Mouse (Mus musculus): ENCODE measurements at regions not wholly inside any gene's neighbourhood (a gene's known extent, or its start where the extent isn't known, plus 50 kb on each side); places are given as distances from the start of the nearest gene placed in this dataset.

DNA sequence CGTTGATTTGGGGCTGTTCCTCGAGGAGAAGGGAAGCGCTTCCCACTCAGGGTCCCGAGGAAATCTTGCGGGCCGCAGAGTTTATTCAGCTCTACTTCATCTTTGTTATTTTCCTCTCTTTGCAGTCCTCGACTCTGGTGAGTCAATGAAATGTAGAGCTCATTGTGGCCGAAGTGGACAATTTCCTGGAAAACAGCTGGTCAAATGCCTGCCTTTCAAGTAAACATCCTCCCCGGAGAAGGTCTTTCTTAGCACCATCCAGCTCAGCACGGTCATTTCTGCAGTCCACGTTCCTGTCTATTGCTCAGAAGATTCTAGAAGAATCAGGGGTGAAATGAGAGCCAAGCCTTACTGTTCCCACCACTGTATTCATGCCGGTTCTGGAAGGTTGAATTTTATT, 133.0 kb downstream of the Bcas1 start:
- no peak for DNase-seq (ENCODE audit: low spot score)

DNA sequence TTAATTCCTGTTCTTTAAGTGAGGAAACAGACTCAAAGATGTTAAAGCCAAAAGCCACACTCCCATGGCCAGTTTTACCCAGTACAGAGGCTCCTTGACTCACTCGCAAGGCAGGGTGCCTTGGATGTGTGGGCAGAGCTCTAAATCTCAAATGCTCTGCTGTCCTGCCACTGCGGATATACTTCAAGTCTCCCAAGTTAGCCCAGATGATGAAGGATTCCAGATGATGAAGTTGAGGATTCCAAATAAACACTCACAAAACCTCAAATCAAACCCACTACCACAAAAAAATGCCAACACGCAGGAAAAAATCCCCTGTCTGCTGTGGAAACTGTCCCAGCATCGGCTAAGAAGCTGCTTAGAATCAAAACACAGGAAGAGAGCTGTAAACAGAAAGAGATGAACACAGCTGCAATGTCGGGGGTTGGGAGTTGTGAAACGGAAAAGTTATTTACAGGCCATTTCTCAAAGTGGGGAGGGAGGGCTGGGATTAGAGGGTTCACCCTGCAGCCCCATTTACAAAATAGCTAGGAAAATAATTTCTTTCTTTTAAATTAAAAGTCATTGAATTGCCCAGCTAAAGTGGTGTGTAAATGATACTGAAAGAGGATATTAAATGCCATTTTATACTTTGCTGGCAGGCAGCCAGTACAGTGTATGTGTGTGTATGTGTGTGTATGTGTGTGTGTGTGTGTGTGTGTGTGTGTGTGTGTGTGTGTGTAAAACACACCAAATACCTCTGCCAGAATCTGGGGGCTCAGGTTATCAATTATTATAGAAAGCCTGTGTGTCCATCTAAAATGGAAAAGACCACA, 135.6 kb downstream of the Bcas1 start:
- no peak for DNase-seq (ENCODE audit: low spot score)

DNA sequence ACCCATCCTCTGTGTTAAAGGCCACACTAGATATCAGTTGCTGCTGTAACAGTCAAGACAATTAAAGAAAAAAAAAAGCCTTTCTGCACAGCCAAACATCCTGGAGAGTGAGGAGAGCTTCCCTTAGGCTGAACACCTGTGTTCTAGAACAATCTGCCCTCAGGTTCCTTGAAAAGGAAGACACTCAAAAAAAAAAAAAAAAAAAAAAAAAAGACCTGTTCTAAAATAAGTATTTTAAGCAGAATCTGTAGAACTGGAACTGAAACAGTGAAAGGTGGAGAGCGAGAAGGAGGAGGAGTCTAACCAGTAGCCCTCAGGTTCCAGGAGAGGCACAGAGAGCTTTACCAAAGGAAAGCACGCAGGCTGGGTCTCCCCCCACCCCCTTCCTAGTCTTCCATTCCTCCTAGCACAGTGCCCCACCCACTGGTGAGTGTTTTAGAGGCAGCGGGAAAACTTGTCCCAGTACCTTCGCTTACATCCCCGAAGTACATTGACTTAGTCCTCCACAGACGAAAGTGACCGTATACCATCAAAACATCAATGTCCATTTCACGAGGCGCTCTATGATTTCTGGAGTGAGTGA, 138.2 kb downstream of the Bcas1 start:
- no peak for DNase-seq (ENCODE audit: low spot score)

DNA sequence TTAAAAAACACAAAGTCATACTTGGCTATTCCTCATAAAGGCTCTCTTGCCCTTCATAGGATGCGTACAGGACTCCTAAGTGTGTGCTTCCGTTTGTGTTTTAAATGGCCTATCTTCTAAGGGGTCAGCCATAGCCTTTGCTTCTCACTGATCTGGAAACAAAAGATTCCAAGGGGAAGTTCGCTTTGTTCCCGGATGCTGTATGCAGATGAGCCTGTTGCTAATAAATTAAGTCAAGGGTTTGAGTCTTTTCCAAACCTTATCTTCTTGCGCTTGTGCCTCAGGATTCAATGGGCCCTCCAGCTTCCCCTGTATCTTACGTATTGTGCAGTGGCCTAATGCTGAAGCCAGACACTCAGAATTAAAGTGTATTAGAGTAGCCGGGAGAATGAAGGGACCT, 138.9 kb downstream of the Bcas1 start:
- DNase-seq (ENCODE audit: low spot score), result no peak

DNA sequence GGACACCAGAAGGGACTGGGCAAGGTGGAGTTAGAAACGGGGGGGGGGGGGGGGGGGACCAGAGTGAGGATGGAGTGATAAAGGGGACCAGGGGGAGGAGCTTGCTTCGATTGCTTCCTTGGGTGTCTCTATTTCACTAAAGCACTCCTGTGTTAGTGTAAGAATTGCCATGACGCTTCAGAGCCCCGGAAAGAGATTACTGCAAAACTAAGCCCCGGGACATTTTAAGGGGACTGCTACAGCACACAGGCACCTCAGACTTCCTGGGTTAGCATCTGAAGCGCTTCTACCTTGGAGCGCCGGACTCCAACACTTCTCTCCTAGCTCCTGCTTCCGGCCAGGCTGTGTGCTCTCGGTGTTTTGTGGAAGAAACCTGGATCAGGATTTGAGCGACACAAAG, 139.4 kb downstream of the Bcas1 start:
- no peak for DNase-seq (ENCODE audit: low spot score)

DNA sequence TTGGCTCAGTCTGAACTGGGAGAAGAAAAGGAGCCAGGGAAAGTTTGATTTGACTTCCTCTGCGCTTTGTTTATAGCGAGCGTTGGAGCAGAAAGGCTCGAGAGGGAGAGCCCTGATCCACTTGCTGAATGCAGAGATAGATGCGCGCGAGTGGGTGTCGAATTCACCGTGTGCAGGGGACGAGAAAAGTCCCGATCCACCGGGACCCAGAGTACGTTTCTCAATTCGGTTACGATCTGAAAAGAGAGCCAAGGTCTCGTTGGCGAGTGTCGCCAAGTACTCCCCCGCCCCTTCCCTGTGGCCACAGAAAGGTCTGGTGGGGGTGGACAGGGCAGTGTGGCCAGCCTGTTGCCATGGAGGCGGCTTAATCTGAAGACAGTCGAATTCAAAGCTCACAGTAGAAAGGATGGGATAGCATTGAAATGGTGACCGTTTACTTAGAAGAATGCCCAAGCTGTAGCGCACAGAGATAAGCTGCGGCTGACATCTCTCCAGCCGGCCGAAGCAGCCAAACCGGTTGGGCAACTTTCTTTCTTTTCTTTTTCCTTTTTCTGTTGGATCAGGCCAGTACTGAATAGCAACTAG, 139.5 kb upstream of the Zfp217 start:
- peak; percentile 47 for DNase-seq (ENCODE audit: low spot score)

DNA sequence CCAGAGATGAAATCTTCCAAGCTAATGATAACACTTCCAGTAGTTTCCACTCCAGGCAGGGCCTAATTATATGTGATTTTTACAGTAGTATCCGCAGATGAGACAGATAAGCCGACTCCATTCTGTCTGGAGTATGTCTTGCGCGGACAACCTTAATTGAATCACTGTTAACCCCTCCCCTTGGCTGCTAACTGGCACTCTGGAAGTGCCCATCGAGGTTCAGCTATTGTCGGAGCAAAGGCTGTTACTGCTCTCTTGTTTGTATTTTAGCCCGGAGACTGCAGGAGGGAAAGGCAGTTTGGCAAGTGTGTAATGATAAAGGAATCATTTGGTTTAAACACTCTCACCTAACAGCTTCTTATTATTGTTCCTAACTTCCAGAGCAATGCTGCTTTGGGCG, 138.9 kb upstream of the Zfp217 start:
- peak; percentile 9 for DNase-seq (ENCODE audit: low spot score)

DNA sequence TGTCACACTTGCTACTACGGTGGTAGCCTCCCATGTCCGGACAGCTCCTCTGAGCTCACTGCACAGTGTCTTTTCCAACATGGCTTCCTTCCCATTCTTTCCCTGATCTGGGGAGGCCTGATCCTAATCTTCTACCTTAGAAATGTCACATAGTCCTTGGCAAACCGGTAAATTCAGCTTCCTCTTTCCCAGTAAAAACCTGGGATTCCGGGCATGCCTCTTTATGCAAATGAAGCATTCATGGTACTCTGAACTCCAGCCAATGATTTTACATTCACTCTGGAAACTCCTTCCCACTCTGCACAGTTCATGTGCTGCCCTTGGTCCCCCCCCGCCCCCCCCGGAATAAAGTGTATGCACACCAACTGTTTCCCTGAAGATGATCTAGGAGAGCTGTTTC, 134.6 kb upstream of the Zfp217 start:
- DNase-seq (ENCODE audit: low spot score), result no peak

DNA sequence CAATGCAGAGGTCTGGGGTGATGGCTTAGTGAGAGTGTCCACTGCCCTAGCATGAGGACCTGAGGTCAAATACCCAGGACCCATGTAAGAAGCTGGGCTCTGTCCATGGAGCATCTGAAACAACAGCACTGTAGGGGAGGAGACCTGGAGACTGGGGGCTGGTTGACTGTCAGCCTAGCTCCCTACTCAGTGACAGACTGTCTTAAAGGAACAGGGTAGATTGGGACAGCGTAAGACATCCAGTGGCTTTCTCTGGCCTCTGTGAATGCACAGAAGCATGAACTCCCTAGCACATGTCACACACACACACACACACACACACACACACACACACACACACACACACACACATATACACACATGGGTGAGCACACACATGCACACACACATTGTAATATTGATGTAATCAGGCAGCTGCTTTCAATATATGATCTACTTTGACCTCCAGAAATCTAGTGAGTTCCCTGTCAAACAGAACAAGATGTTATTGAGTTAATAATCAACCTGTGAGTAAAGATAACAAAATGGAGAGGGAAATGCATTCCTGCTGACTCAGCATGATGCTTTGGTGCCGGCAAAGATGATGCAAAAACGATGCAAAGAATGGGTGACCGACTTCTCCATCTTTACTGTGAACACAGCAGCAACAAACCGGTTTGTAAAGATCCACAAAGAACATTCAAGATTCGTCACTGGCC, 133.6 kb upstream of the Zfp217 start:
- no peak for DNase-seq (ENCODE audit: low spot score)

DNA sequence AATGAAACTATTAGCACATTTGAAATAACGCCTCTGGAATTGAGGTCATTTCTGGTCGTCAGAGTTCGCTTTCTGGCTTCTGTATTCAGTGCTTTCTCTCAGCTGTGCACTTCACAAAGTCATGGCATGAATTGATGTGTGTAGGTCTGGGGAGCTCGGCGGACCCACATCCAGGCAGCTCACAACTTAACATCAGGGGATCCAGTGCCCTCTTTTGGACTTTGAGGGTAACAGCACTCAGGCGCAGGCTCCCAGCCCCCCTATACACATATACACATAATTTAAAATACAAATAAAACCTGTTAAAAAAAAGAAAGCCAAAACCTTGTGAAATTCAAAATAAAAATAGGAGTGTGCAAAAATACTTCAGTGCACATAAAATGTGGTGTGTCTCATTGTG, 132.8 kb upstream of the Zfp217 start:
- DNase-seq (ENCODE audit: low spot score), result no peak

DNA sequence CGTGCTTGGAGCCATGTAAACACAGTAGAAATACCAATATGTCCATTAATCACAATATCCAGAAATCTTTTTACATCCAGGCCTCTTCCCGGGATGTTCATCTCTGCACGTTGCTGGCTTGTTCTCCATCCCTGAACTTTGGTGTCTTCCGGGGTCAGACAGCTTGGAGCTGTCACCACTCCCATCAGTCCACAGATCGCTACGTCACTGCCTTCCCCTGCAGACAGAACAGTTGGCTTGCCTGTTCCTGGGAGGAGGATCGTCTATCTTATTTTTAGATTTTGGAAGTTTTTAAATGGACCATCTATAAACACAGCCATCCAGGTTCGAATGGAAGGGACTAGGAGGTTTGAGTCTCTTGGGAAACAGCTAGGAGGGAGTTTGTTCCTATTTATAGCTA, 130.0 kb upstream of the Zfp217 start:
- no peak for DNase-seq (ENCODE audit: low spot score)

DNA sequence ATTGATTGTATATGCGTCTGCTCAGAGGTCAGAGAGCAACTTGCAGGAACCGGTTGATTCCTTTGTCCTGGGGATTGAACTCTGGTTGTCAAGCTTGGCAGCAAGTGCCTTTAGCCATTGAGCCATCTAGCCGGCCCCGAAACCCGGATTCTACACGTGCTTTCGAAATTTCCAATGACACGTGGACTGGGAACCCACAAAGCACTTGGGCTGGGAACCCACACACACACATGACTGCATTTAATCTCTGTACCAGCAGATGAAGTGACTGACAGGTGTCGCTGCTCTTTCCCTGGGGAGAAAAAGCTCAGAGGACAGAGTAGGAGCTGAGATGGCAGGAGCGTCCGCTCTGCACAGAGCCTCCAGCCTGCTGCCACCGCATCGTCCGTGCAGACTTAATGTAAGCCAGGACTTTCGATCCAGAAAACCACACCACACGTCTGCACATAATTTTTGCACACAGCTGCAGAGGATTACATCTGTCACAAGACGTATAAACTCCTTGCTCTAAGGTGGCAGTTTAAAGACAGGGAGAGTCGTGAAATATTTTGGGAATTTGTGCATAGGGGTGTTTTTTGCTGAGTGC, 129.4 kb upstream of the Zfp217 start:
- no peak for DNase-seq (ENCODE audit: low spot score)

DNA sequence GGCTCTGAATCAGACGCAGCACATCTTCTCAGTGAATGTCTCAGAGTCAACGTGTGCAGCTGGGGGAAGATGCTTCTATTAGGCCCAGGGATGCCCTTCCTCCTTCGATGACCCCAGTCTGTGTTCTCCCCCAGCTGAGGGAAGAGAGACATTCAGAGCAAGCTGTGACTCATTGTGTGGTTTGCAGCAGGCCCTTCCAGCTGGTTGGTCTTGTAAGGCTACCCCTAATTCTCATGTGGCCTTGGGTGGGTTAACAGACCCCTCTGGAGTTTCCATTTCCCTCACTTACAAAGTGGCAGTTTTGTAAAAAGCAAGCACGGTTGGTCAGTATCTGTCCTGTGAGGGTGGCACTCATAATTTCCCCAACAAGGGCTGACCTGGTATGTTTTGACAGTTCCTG, 127.8 kb upstream of the Zfp217 start:
- no peak for DNase-seq (ENCODE audit: low spot score)

DNA sequence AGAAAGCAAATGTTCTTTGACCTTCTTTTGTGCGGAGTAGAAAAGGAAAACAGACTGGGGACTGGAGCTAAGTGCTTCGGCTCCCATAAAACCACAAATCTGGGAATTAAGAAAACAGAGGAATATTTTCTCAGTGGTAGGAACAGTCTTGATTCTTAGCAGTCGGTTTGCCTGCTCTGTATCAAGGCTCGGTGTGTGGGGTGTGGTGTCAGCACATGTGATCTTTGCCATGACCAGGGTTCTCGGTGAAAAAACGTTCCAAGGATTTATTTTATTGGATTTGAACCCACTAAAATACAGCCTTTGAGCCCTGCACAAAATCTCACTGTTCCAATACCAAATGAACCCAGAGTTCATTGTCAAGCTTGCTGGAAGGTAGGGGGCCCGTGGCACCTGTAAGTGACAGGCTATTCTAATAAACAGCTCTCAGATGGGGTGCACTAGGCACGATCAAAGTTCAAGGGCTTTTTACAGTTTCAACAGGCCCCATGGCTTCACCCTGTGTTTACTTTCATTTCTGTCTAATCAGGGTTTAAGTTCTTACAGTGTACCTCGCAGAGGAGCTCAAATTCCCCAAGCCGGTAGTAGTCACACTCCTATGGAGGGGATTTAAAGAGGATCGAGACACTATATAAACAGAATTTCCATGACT, 122.1 kb upstream of the Zfp217 start:
- no peak for DNase-seq (ENCODE audit: low spot score)

DNA sequence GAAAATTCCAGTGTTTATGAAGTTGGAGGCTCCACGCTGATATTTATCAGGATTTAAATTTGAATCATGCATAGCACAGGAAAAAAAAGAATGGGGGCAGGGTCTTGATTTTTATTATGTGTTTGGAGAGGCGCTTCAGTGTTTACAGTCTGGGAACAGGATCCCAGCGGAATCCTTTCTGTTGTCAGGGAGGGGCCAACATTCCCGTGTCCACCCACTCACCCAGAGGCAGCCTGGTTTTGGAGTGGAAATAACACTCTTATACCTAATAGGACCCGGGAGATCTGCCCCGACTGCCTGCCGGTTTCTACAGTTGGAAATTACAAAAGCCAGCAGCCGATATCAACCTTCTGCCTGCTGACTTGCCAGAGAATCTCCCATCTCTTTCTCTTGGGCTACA, 120.2 kb upstream of the Zfp217 start:
- no peak for DNase-seq (ENCODE audit: low spot score)

DNA sequence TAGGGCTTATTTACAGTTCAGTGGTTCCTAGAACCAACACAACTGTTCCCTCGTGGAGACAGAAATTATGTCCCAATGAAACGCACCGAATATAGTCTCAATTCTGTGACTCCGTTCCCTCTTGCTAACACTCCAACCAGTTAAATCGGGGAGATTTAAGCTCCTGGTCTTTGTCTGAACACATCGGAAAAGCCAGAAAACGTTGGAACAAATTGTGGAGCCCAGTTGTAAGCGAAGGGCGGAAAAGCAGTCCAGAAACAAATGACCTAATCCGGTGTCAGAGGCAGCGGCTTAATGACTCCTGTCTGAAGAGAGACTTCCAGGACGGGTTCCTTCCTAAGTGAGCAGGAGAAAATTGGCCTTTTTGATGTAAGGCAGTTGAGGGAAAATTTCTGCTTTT, 119.2 kb upstream of the Zfp217 start:
- peak; percentile 33 for DNase-seq (ENCODE audit: low spot score)

DNA sequence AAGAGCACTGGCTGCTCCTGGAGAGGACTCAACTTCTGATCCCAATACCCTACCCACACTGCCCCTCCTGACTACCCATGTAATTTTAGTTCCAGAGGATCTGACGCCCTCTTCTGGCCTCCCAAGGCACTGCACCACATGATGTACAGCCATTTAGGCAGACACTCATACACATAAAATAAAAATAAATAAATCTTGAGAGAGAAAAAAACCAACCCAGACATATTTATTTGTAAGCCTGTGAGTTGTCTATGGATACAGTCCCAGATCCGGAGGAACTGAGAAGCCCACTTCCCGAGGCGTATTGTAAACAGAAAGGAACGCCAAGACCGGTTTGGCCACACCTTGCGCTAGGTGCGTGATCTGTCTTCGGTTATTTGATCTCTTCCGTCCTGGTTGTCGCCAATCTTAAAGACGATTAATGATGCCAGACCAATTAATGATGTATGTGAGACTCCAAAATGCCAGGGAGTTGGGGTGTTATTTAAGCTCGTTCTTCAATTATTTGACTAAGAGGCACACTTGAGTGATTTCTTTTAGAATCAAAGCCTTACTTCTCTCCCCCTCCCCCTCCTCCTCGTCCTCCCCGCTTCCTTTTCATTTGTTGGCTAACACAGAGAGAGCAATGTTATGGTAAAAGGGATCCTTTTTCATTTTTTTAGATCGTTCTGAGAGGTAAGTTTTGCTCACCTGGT, 118.7 kb upstream of the Zfp217 start:
- DNase-seq (ENCODE audit: low spot score), result no peak

DNA sequence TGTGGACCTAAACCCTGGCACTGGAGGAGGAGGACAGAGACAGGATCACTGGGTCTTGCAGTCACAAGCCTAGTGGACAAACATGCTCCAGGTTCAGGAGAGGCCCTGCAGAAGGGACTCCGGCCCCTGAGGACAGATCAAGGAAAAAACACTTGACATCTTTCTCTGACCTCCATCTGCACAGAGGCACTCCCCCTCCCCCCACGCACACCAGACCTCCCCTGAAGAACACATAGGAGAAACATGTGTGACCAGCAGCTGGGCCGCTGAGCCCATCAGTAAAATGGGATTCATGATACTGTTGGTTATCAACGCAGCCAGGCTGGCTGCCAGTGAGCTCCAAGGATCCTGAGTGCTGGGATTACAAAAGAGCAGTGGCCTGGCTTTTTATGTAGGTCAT, 115.7 kb upstream of the Zfp217 start:
- no peak for DNase-seq (ENCODE audit: low spot score)

DNA sequence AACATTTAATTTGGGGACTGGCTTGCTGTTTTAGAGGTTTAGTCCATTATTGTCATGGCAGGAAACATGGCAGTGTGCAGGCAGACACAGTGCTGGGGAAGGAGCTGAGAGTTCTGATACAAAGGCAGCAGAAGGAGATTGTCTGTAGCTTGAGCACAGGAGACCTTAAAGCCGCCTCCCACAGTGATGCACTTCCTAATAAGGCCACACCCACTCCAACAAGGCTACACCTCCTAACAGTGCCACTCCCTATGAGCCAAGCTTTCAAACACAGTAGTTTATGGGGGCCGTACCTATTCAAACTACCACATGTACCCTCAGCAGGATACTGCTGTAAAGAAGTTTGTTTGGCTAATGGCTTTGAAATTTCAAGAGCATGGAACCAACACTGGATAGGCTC, 113.3 kb upstream of the Zfp217 start:
- DNase-seq (ENCODE audit: low spot score), result no peak

DNA sequence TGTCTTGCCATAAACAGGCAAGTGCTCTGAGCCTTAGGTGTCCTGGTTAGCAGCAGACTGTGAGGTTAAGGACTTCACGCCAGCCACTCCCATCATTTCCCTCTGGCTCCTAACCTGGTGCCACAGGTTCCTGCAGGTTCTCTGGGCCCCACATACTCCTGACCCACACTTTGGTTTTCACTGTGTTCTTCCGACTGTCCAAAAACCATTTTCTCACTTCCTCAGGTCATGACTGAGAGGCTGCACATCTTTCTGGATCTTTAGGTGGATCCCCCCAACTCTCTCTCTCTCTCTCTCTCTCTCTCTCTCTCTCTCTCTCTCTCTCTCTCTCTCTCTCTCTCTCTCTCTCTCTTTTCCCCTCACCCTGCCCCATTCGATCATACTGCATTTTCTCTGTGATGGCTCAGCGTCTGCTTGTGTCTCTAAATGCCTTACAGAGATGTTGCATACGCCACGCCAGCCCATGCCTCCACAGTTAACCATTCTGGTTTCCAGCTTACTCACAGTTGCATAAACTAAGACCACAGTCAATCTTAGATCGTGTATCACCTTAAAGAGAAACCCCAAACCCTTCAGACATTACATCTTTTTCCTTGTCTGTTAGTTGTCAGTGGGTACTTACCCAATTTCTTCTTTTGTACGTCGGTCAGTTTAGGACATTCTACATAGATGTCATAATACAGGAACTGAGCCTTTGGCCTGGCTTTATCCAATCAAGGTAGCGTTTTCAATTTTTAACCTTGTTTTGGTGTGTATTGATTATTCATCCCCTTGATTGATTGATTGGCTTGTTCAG, 112.0 kb upstream of the Zfp217 start:
- DNase-seq (ENCODE audit: low spot score), result no peak
